13 mouse cellular contexts compared by ENCODE assay signal in genomic region chr4:120285223-120285622, GRCm38 (mm10). TPM values are rescaled to one million over a fixed set of nuclear protein-coding genes. Genes with fewer than 3 reads are reported as not detected.
DNase-seq lines count a peak whose midpoint lies in the region; ATAC-seq and TF ChIP-seq lines count a peak whose summit lies in the region.
"Had no signal": no experiment of that assay in that cellular context is flagged by ENCODE, and none has a peak within 500 bp of the region (broad histone marks: within the 10 kb centered on the region; RNA-seq: fewer than 3 reads in every experiment).

No protein-coding gene starts in this region.

- no peaks in the 10 kb centered on the region for H3K36me3 ChIP-seq in embryonic facial prominence, embryonic 13.5 days
- no peaks in the 10 kb centered on the region for H3K36me3 ChIP-seq in hindbrain, embryonic 10.5 days
- no peaks in the 10 kb centered on the region for H3K36me3 ChIP-seq in midbrain, embryonic 13.5 days
- H3K36me3 ChIP-seq: heart, embryonic 15.5 days had no signal

- peak overlapping the region; percentile 21; the same call in 1 of the 2 replicates for H3K9ac ChIP-seq in embryonic facial prominence, embryonic 13.5 days
- H3K9ac ChIP-seq in midbrain, embryonic 13.5 days (replicated peaks) = 0 out of 2 replicates have a peak overlapping the region, but pooled peaks have one; percentile 90
- H3K9ac ChIP-seq: heart, embryonic 15.5 days; liver, embryonic 14.5 days had no signal

- TF ChIP-seq CTCF in cortical plate, adult 2 months (IDR thresholded peaks at IDR 0.05; ENCODE audit: extremely low read depth, insufficient read depth, low read length) = no peak

- ATAC-seq in embryonic facial prominence, embryonic 13.5 days (ENCODE audit: insufficient number of reproducible peaks, insufficient read depth, low FRiP score, low TSS enrichment, low read depth) = no peak
- ATAC-seq in midbrain, embryonic 13.5 days = no peak
- ATAC-seq in activated CD4-positive, CD25-positive, alpha-beta regulatory T cell, adult 4 months = no peak
- ATAC-seq in monocyte, adult 5-6 weeks (replicated peaks; ENCODE audit: insufficient number of reproducible peaks, low FRiP score, low TSS enrichment, poor library complexity, severe bottlenecking) = no peak
- ATAC-seq: intestine, postnatal 0 days had no signal

- peak overlapping the region; percentile 100 for H3K4me2 ChIP-seq in embryonic facial prominence, embryonic 13.5 days
- peak overlapping the region; percentile 98 for H3K4me2 ChIP-seq in midbrain, embryonic 13.5 days (replicated peaks)

- no peak for DNase-seq in hindbrain, embryonic 10.5 days (ENCODE audit: low spot score)
- no peak for DNase-seq in cerebellum, postnatal 36 days
- DNase-seq in left cerebral cortex, adult 8-10 months (ENCODE audit: low spot score in 2 of 2) = no peak
- DNase-seq: cerebellum, postnatal 14 days; lung, postnatal 14 days had no signal

- no peak overlapping the region for H3K27ac ChIP-seq in cortical plate, adult 2 months (ENCODE audit: insufficient read depth, low read length)
- H3K27ac ChIP-seq in embryonic facial prominence, embryonic 13.5 days = no peak overlapping the region
- no peak overlapping the region for H3K27ac ChIP-seq in hindbrain, embryonic 10.5 days
- no peak overlapping the region for H3K27ac ChIP-seq in midbrain, embryonic 13.5 days
- H3K27ac ChIP-seq: heart, embryonic 15.5 days; liver, embryonic 14.5 days had no signal

- peak overlapping the region; percentile 81 for H3K4me3 ChIP-seq in cortical plate, adult 2 months (ENCODE audit: insufficient read depth, low read length)
- H3K4me3 ChIP-seq in embryonic facial prominence, embryonic 13.5 days = peak overlapping the region; percentile 64
- peak overlapping the region; percentile 76; the same call in 1 of the 2 replicates for H3K4me3 ChIP-seq in hindbrain, embryonic 10.5 days
- H3K4me3 ChIP-seq in midbrain, embryonic 13.5 days (replicated peaks) = peak overlapping the region; percentile 80
- H3K4me3 ChIP-seq: heart, embryonic 15.5 days had no signal

- peaks cover 84% of the 10 kb centered on the region for H3K27me3 ChIP-seq in embryonic facial prominence, embryonic 13.5 days
- peaks cover 97% of the 10 kb centered on the region for H3K27me3 ChIP-seq in hindbrain, embryonic 10.5 days (ENCODE audit: insufficient read depth, poor library complexity, severe bottlenecking)
- H3K27me3 ChIP-seq in midbrain, embryonic 13.5 days = peaks cover 65% of the 10 kb centered on the region

- no peaks in the 10 kb centered on the region for H3K9me3 ChIP-seq in embryonic facial prominence, embryonic 13.5 days
- H3K9me3 ChIP-seq in hindbrain, embryonic 10.5 days = no peaks in the 10 kb centered on the region
- no peaks in the 10 kb centered on the region for H3K9me3 ChIP-seq in midbrain, embryonic 13.5 days
- H3K9me3 ChIP-seq: heart, embryonic 15.5 days had no signal

- TF ChIP-seq POLR2A in cortical plate, adult 2 months (IDR thresholded peaks at IDR 0.05; ENCODE audit: extremely low read depth, insufficient read depth, low read length) = no peak

- H3K4me1 ChIP-seq in cortical plate, adult 2 months (ENCODE audit: control insufficient read depth, insufficient read depth, low read length) = peaks cover 5% of the 10 kb centered on the region
- H3K4me1 ChIP-seq in embryonic facial prominence, embryonic 13.5 days = peaks cover 52% of the 10 kb centered on the region
- peaks cover 62% of the 10 kb centered on the region for H3K4me1 ChIP-seq in hindbrain, embryonic 10.5 days (replicated peaks)
- peaks cover 73% of the 10 kb centered on the region for H3K4me1 ChIP-seq in midbrain, embryonic 13.5 days (replicated peaks)

- 65% methylated on average over 3 of the region's 3 CpGs for WGBS in embryonic facial prominence, embryonic 13.5 days
- WGBS in hindbrain, embryonic 10.5 days = 75% methylated on average over 3 of the region's 3 CpGs
- 76% methylated on average over 3 of the region's 3 CpGs for WGBS in midbrain, embryonic 13.5 days

RNA-seq across cellular contexts. Expression of gene Foxo6, which starts 1.9 kb away (rescaled TPM):
- polyA plus RNA-seq in cortical plate, adult 2 months (2012; rRNA removed) = 8.5 and 9.5 TPM in 2 replicates
- 0.32 and 0.36 TPM in 2 replicates for polyA plus RNA-seq in embryonic facial prominence, embryonic 13.5 days (2015; fragmentation: Nextera tagmentation; extraction: Ambion mirVana)
- 0.20 and 0.25 TPM in 2 replicates for polyA plus RNA-seq in hindbrain, embryonic 10.5 days (2016; fragmentation: Nextera tagmentation; extraction: Ambion mirVana)
- 0.69 and 0.77 TPM in 2 replicates for polyA plus RNA-seq in midbrain, embryonic 13.5 days (2015; fragmentation: Nextera tagmentation; extraction: Ambion mirVana)
- polyA plus RNA-seq in activated CD4-positive, CD25-positive, alpha-beta regulatory T cell, adult 4 months (2017; shearing (Covaris generic)) = not detected
- total RNA-seq in monocyte, adult 5-6 weeks (2017) = not detected in 3 replicates
- 10 to 100 TPM; 12.3 to 15.1 (median 13.7) TPM for total RNA-seq in left cerebral cortex, adult 8-10 months (2022)
